Mouse (Mus musculus): Measurements from ENCODE around the gene Cnnm2.

GRCm38 (mm10) chr19:46900786-46901185 lies 139.4 kb downstream of the Cnnm2 start:
- TF ChIP-seq MYOD1 (IDR thresholded peaks at IDR 0.05; ENCODE audit: control insufficient read depth in 1 of 3, insufficient read length in 2 of 3, low read depth in 2 of 3) (no peak), POLR2A (IDR thresholded peaks at IDR 0.05; ENCODE audit: insufficient read length, low read depth) (no peak)
